Mouse (Mus musculus) MEL (cell line): ENCODE results near the gene Tmem170b.

ENCODE experiments used
- CTCF ChIP-seq, 3 experiments: IDR thresholded peaks in 2 of 3; conservative IDR thresholded peaks in 1 of 3; 2 replicates each; pipeline ENCODE4 v1.5.1; 2011 to 2012; ENCODE audit warnings: low read length in 3 of 3, low read depth in 2 of 3, mild to moderate bottlenecking in 2 of 3, improper control_type of control experiment in 1 of 3, inconsistent platforms in 1 of 3, mixed read lengths in 1 of 3, moderate library complexity in 1 of 3; ENCODE audit not compliant: control insufficient read depth in 1 of 3, insufficient read depth in 1 of 3, poor library complexity in 1 of 3, severe bottlenecking in 1 of 3
- EP300 ChIP-seq, 2 experiments: IDR thresholded peaks; 2 replicates each; pipeline ENCODE4 v1.6.1; 2011; ENCODE audit warnings: improper control_type of control experiment in 2 of 2, low read length in 2 of 2, low read depth in 1 of 2, mild to moderate bottlenecking in 1 of 2
- GATA1 ChIP-seq: IDR thresholded peaks from 2 replicates; pipeline ENCODE4 v1.6.1; 2011; ENCODE audit warnings: low read depth, low read length, improper control_type of control experiment
- HCFC1 ChIP-seq: IDR thresholded peaks from 2 replicates; pipeline ENCODE4 v1.6.1; 2012; ENCODE audit warnings: low read depth, mild to moderate bottlenecking, inconsistent platforms, low read length, improper control_type of control experiment, moderate library complexity
- MAFK ChIP-seq: IDR thresholded peaks from 2 replicates; pipeline ENCODE4 v1.6.1; 2011; ENCODE audit warnings: low read depth, mild to moderate bottlenecking, low read length, improper control_type of control experiment, borderline replicate concordance
- POLR2A ChIP-seq, 2 experiments: IDR thresholded peaks; 2 replicates each; pipeline ENCODE4 v1.6.1; 2011 to 2012; ENCODE audit warnings: low read length in 2 of 2, mild to moderate bottlenecking in 2 of 2, control low read depth in 1 of 2, improper control_type of control experiment in 1 of 2, low read depth in 1 of 2, moderate library complexity in 1 of 2; ENCODE audit not compliant: control insufficient read depth in 1 of 2, insufficient read depth in 1 of 2, poor library complexity in 1 of 2
- POLR2AphosphoS2 ChIP-seq: IDR thresholded peaks from 2 replicates; pipeline ENCODE4 v1.6.1; 2011; ENCODE audit warnings: low read length, improper control_type of control experiment
- TAL1 ChIP-seq: IDR thresholded peaks from 2 replicates; pipeline ENCODE4 v1.6.1; 2012; ENCODE audit warnings: mild to moderate bottlenecking, inconsistent platforms, low read length, moderate library complexity, mixed read lengths
- TBP ChIP-seq: IDR thresholded peaks from 2 replicates; pipeline ENCODE4 v1.8.0; 2011; ENCODE audit warnings: low read depth, low read length, improper control_type of control experiment
- TCF12 ChIP-seq: IDR thresholded peaks from 2 replicates; pipeline ENCODE4 v1.6.1; 2014; ENCODE audit warnings: low read depth, mild to moderate bottlenecking, inconsistent platforms, low read length, improper control_type of control experiment, moderate library complexity
- UBTF ChIP-seq: IDR thresholded peaks from 2 replicates; pipeline ENCODE4 v1.6.1; 2012; ENCODE audit warnings: low read depth, mild to moderate bottlenecking, inconsistent platforms, low read length, improper control_type of control experiment, moderate library complexity, borderline replicate concordance; ENCODE audit not compliant: insufficient read depth
- USF1 ChIP-seq: IDR thresholded peaks from 2 replicates; pipeline ENCODE4 v1.6.1; 2014; ENCODE audit warnings: low read depth, mild to moderate bottlenecking, inconsistent platforms, low read length, improper control_type of control experiment, moderate library complexity
- ZNF384 ChIP-seq: IDR thresholded peaks from 2 replicates; pipeline ENCODE4 v1.6.1; 2012; ENCODE audit warnings: low read depth, mild to moderate bottlenecking, inconsistent platforms, low read length, improper control_type of control experiment

- TF ChIP-seq CTCF (IDR thresholded peaks at IDR 0.05 in 2 of 3, conservative IDR thresholded peaks at IDR 0.05 in 1 of 3; ENCODE audit: control insufficient read depth in 1 of 3, insufficient read depth in 1 of 3, low read depth in 2 of 3, low read length in 3 of 3, poor library complexity in 1 of 3, severe bottlenecking in 1 of 3) (no peak), EP300 (IDR thresholded peaks at IDR 0.05; ENCODE audit: low read depth in 1 of 2, low read length in 2 of 2) (no peak), POLR2A (IDR thresholded peaks at IDR 0.05; ENCODE audit: control insufficient read depth in 1 of 2, insufficient read depth in 1 of 2, low read depth in 1 of 2, low read length in 2 of 2, poor library complexity in 1 of 2) (no peak), TBP (no peak), ZNF384 (no peak), USF1 (no peak), TCF12 (no peak), GATA1 (no peak), TAL1 (no peak), POLR2AphosphoS2 (no peak), HCFC1 (no peak), MAFK (no peak), UBTF (no peak)
These were observed 54.5 kb downstream of the Tmem170b start for GRCm38 (mm10) chr13:41660052-41660793.
